In the genomic region with DNA sequence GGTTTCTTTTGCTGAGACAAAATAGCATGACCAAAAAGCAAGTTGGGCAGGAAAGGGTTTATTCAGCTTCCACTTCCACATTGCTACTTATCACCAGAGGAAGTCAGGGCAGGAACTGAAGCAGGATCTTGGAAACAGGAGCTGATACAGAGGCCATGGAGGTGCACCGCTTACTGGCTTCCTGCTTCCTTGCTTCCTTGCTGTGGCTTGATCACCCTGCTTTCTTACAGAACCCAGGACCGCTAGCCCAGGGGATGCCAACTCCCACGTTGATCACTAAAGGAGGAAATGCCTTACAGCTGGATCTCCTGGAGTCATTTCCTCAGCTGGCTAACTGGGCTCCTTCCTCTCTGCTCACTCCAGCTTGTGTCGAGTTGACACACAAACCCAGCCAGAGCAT, we compare ENCODE assay signal across 10 mouse cellular contexts.
DNase-seq lines count a peak whose midpoint lies in the region; ATAC-seq and TF ChIP-seq lines count a peak whose summit lies in the region.
"Had no signal": no experiment of that assay in that cellular context is flagged by ENCODE, and none has a peak within 500 bp of the region (broad histone marks: within the 10 kb centered on the region; RNA-seq: fewer than 3 reads in every experiment).

No protein-coding gene starts in this region.

- H3K27ac ChIP-seq in embryonic facial prominence, embryonic 13.5 days, result 0 out of 2 replicates have a peak overlapping the region, but pooled peaks have one; percentile 23
- no peak overlapping the region for H3K27ac ChIP-seq in embryonic facial prominence, embryonic 10.5 days (replicated peaks)
- peak overlapping the region; percentile 57; the same call in 1 of the 2 replicates for H3K27ac ChIP-seq in layer of hippocampus, adult 2 months
- H3K27ac ChIP-seq in liver, postnatal 0 days (ENCODE audit: low read depth), result no peak overlapping the region
- H3K27ac ChIP-seq: hindbrain, embryonic 12.5 days had no signal

- no peak overlapping the region for H3K4me3 ChIP-seq in embryonic facial prominence, embryonic 13.5 days
- H3K4me3 ChIP-seq in embryonic facial prominence, embryonic 10.5 days, result no peak overlapping the region
- no peak overlapping the region for H3K4me3 ChIP-seq in layer of hippocampus, adult 2 months
- no peak overlapping the region for H3K4me3 ChIP-seq in liver, postnatal 0 days (ENCODE audit: low read depth, low read length)
- H3K4me3 ChIP-seq: hindbrain, embryonic 12.5 days had no signal

- no peak for TF ChIP-seq CTCF in layer of hippocampus, adult 2 months (conservative IDR thresholded peaks at IDR 0.05)
- TF ChIP-seq CTCF in liver, postnatal 0 days (IDR thresholded peaks at IDR 0.05; ENCODE audit: low read depth), result no peak

- H3K27me3 ChIP-seq in embryonic facial prominence, embryonic 13.5 days, result no peaks in the 10 kb centered on the region
- no peaks in the 10 kb centered on the region for H3K27me3 ChIP-seq in embryonic facial prominence, embryonic 10.5 days (replicated peaks; ENCODE audit: low read depth, poor library complexity, severe bottlenecking)
- no peaks in the 10 kb centered on the region for H3K27me3 ChIP-seq in liver, postnatal 0 days (ENCODE audit: insufficient read depth, low read length)
- H3K27me3 ChIP-seq: hindbrain, embryonic 12.5 days had no signal

- TF ChIP-seq EP300 in liver, postnatal 0 days (IDR thresholded peaks at IDR 0.05; ENCODE audit: low read depth), result peak; percentile 14; the same call in 1 of the 2 replicates

- DNase-seq in embryonic facial prominence, embryonic 10.5 days (ENCODE audit: low spot score), result no peak
- no peak for DNase-seq in layer of hippocampus, adult 2 months (ENCODE audit: low spot score in 2 of 2)
- no peak for DNase-seq in layer of hippocampus, adult 9-11 months
- DNase-seq in CD4-positive, CD25-positive, alpha-beta regulatory T cell, adult 2 months (ENCODE audit: low read depth, low spot score), result peak; percentile 16
- no peak for DNase-seq in liver, postnatal 0 days
- no peak for DNase-seq in adrenal gland, adult (ENCODE audit: inconsistent age in 2 of 2, low spot score in 1 of 2)
- DNase-seq in embryo, embryonic 10.5 days (ENCODE audit: low spot score), result no peak
- DNase-seq: kidney, postnatal 36 days had no signal

- H3K36me3 ChIP-seq in embryonic facial prominence, embryonic 13.5 days, result no peaks in the 10 kb centered on the region
- H3K36me3 ChIP-seq in embryonic facial prominence, embryonic 10.5 days (replicated peaks), result peaks cover 20% of the 10 kb centered on the region
- no peaks in the 10 kb centered on the region for H3K36me3 ChIP-seq in liver, postnatal 0 days (replicated peaks; ENCODE audit: insufficient read depth, low read length)

- ATAC-seq in embryonic facial prominence, embryonic 13.5 days (ENCODE audit: insufficient number of reproducible peaks, insufficient read depth, low FRiP score, low TSS enrichment, low read depth), result no peak
- ATAC-seq in liver, postnatal 0 days, result peak; percentile 54; the same call in 1 of the 2 replicates

- H3K4me1 ChIP-seq in embryonic facial prominence, embryonic 13.5 days, result peaks cover 13% of the 10 kb centered on the region
- H3K4me1 ChIP-seq in embryonic facial prominence, embryonic 10.5 days, result peaks cover 29% of the 10 kb centered on the region
- H3K4me1 ChIP-seq in liver, postnatal 0 days (ENCODE audit: insufficient read depth), result no peaks in the 10 kb centered on the region

- 67% methylated on average over 4 of the region's 4 CpGs for WGBS in embryonic facial prominence, embryonic 13.5 days
- 71% methylated on average over 4 of the region's 4 CpGs for WGBS in embryonic facial prominence, embryonic 10.5 days
- WGBS in liver, postnatal 0 days (ENCODE audit: insufficient replicate concordance), result 51% methylated on average over 4 of the region's 4 CpGs

- no peaks in the 10 kb centered on the region for H3K9me3 ChIP-seq in embryonic facial prominence, embryonic 13.5 days
- no peaks in the 10 kb centered on the region for H3K9me3 ChIP-seq in embryonic facial prominence, embryonic 10.5 days
- no peaks in the 10 kb centered on the region for H3K9me3 ChIP-seq in liver, postnatal 0 days (ENCODE audit: low read length)
- H3K9me3 ChIP-seq: hindbrain, embryonic 12.5 days had no signal

- H3K4me2 ChIP-seq in embryonic facial prominence, embryonic 13.5 days, result no peak overlapping the region
- H3K4me2 ChIP-seq in liver, postnatal 0 days (ENCODE audit: low read depth, low read length), result no peak overlapping the region
- H3K4me2 ChIP-seq: hindbrain, embryonic 12.5 days had no signal

- H3K9ac ChIP-seq in embryonic facial prominence, embryonic 13.5 days, result no peak overlapping the region
- H3K9ac ChIP-seq in liver, postnatal 0 days (replicated peaks), result no peak overlapping the region
- H3K9ac ChIP-seq: hindbrain, embryonic 12.5 days had no signal

Comparison
In these comparisons a context has a peak if more than half of its experiments do, and no peak if none do; other contexts are left out.
1. H3K27ac ChIP-seq: peak in embryonic facial prominence, embryonic 13.5 days (single experiment) and layer of hippocampus, adult 2 months (single experiment); none in embryonic facial prominence, embryonic 10.5 days (single experiment) and liver, postnatal 0 days (single experiment).